Mouse (Mus musculus): Measurements from ENCODE around the gene Josd2. TPM values are rescaled to one million over a fixed set of nuclear protein-coding genes. Genes with fewer than 3 reads are reported as not detected.

Josd2 gene
- polyA plus RNA-seq, 1 experiment from 2014 or later = 138 TPM

GRCm38 (mm10) chr7:44519240-44519913, 51.6 kb downstream of the Josd2 start:
- WGBS = 60% methylated on average over 9 of the region's 9 CpGs
- ATAC-seq (ENCODE audit: extremely low read depth, insufficient number of reproducible peaks, low FRiP score, low TSS enrichment) = no peak
- H3K27me3 ChIP-seq (replicated peaks) = peaks cover 86% of the 10 kb centered on the region

GRCm38 (mm10) chr7:44520990-44521389, 53.2 kb downstream of the Josd2 start:
- H3K27me3 ChIP-seq (replicated peaks) = peaks cover 88% of the 10 kb centered on the region
- peaks cover 19% of the 10 kb centered on the region for H3K4me1 ChIP-seq
- no peaks in the 10 kb centered on the region for H3K9me3 ChIP-seq
- no peak overlapping the region for H3K27ac ChIP-seq (replicated peaks)
- 67% methylated on average over 3 of the region's 3 CpGs for WGBS
- no peak overlapping the region for H3K4me3 ChIP-seq
- no peaks in the 10 kb centered on the region for H3K36me3 ChIP-seq
- H3K4me2 ChIP-seq = no peak overlapping the region
- ATAC-seq (ENCODE audit: extremely low read depth, insufficient number of reproducible peaks, low FRiP score, low TSS enrichment) = no peak
- H3K9ac ChIP-seq = no peak overlapping the region

More at GRCm38 (mm10) chr7:44519240-44519913, 51.6 kb downstream of the Josd2 start:
- Histone ChIP-seq H3K36me3 (no peaks in the 10 kb centered on the region), H3K4me2 (no peak overlapping the region), H3K9me3 (no peaks in the 10 kb centered on the region), H3K4me3 (no peak overlapping the region), H3K9ac (no peak overlapping the region), H3K4me1 (peaks cover 5% of the 10 kb centered on the region), H3K27ac (replicated peaks) (no peak overlapping the region)

Small RNA genes within 50 kb of the gene (microRNA-seq; reads per million reads assigned to microRNA genes)
- 0.61 reads per million for gene Mir7052

Other genes starting within 250 kb of the Josd2 start
- not detected in 2 replicates for gene Klk1, start 242.6 kb upstream of the Josd2 start, polyA plus RNA-seq (2015; fragmentation: Nextera tagmentation; extraction: Ambion mirVana)
- 0.09 TPM in 1 of 2 replicates, not detected in the other for gene Gm36864, start 231.8 kb upstream of the Josd2 start, polyA plus RNA-seq (2015; fragmentation: Nextera tagmentation; extraction: Ambion mirVana)
- 0.79 and 0.93 TPM in 2 replicates for gene 1700028J19Rik, start 221.3 kb upstream of the Josd2 start, polyA plus RNA-seq (2015; fragmentation: Nextera tagmentation; extraction: Ambion mirVana)
- 85.1 and 87.1 TPM in 2 replicates for gene 2410002F23Rik, start 221.3 kb upstream of the Josd2 start, polyA plus RNA-seq (2015; fragmentation: Nextera tagmentation; extraction: Ambion mirVana)
- gene Acp4, start 210.6 kb upstream of the Josd2 start, polyA plus RNA-seq (2015; fragmentation: Nextera tagmentation; extraction: Ambion mirVana) = not detected in 2 replicates
- not detected in 2 replicates for gene Gm15517, start 206.5 kb upstream of the Josd2 start, polyA plus RNA-seq (2015; fragmentation: Nextera tagmentation; extraction: Ambion mirVana)
- 0.67 and 0.71 TPM in 2 replicates for gene Clec11a, start 161.1 kb upstream of the Josd2 start, polyA plus RNA-seq (2015; fragmentation: Nextera tagmentation; extraction: Ambion mirVana)
- 0.62 and 0.80 TPM in 2 replicates for gene Shank1, start 157.7 kb upstream of the Josd2 start, polyA plus RNA-seq (2015; fragmentation: Nextera tagmentation; extraction: Ambion mirVana)
- 0.53 and 0.62 TPM in 2 replicates for gene Syt3, start 83.9 kb upstream of the Josd2 start, polyA plus RNA-seq (2015; fragmentation: Nextera tagmentation; extraction: Ambion mirVana)
- 0.35 and 0.45 TPM in 2 replicates for gene 1700008O03Rik, start 82.2 kb upstream of the Josd2 start, polyA plus RNA-seq (2015; fragmentation: Nextera tagmentation; extraction: Ambion mirVana)
- gene Lrrc4b, start 39.0 kb upstream of the Josd2 start, polyA plus RNA-seq (2015; fragmentation: Nextera tagmentation; extraction: Ambion mirVana) = 1.6 and 1.7 TPM in 2 replicates
- gene Aspdh, start 2.6 kb upstream of the Josd2 start, polyA plus RNA-seq (2015; fragmentation: Nextera tagmentation; extraction: Ambion mirVana) = 0.70 and 1.4 TPM in 2 replicates
- 88.2 and 93.2 TPM in 2 replicates for gene Emc10, start 28.5 kb downstream of the Josd2 start, polyA plus RNA-seq (2015; fragmentation: Nextera tagmentation; extraction: Ambion mirVana)
- gene Fam71e1, start 28.6 kb downstream of the Josd2 start, polyA plus RNA-seq (2015; fragmentation: Nextera tagmentation; extraction: Ambion mirVana) = 8.5 and 9.1 TPM in 2 replicates
- 2.2 and 2.4 TPM in 2 replicates for gene Mybpc2, start 56.7 kb downstream of the Josd2 start, polyA plus RNA-seq (2015; fragmentation: Nextera tagmentation; extraction: Ambion mirVana)
- 0.05 and 0.13 TPM in 2 replicates for gene Spib, start 64.1 kb downstream of the Josd2 start, polyA plus RNA-seq (2015; fragmentation: Nextera tagmentation; extraction: Ambion mirVana)
- 56.1 and 58.7 TPM in 2 replicates for gene Pold1, start 80.9 kb downstream of the Josd2 start, polyA plus RNA-seq (2015; fragmentation: Nextera tagmentation; extraction: Ambion mirVana)
- 53.5 and 58.3 TPM in 2 replicates for gene Nr1h2, start 86.0 kb downstream of the Josd2 start, polyA plus RNA-seq (2015; fragmentation: Nextera tagmentation; extraction: Ambion mirVana)
- gene Napsa, start 104.4 kb downstream of the Josd2 start, polyA plus RNA-seq (2015; fragmentation: Nextera tagmentation; extraction: Ambion mirVana) = 0.39 and 0.43 TPM in 2 replicates
- 0.05 and 0.17 TPM in 2 replicates for gene Kcnc3, start 122.7 kb downstream of the Josd2 start, polyA plus RNA-seq (2015; fragmentation: Nextera tagmentation; extraction: Ambion mirVana)
- 0.59 and 0.99 TPM in 2 replicates for gene Myh14, start 202.9 kb downstream of the Josd2 start, polyA plus RNA-seq (2015; fragmentation: Nextera tagmentation; extraction: Ambion mirVana)
- not detected in 2 replicates for gene Izumo2, start 240.8 kb downstream of the Josd2 start, polyA plus RNA-seq (2015; fragmentation: Nextera tagmentation; extraction: Ambion mirVana)